Mouse (Mus musculus): ENCODE measurements around the gene Fggy.

Gene Fggy

GRCm38 (mm10) chr4:95659024-95659423 is 101.7 kb downstream of the Fggy start:
- in situ Hi-C loops (cut with MboI, MseI), result no loop called here

GRCm38 (mm10) chr4:95663596-95663995 is 106.3 kb downstream of the Fggy start:
- in situ Hi-C loops (cut with MboI, MseI), result loop anchor here (10.0 kb wide), 1 partner anchor 371 kb away; no protein-coding TSS in a partner anchor

DNA sequence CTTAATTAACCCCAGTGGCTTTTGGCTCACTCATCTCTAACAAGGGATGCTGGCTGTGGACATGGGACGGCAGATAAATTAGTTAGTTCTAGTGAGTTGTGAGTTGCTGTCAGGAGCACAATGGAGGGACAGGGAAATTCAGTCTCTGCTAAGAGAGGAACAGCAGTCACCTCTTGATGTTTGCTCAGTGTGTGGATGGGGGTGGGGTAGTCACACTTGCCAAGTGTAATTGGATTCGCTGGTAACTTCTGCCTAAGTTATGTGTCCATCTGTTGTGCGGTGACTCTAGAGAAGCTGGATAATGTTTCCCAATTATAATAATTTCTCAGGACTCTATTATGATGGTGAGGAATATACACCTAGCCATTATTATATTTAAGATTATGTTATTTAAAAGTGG is 107.0 kb downstream of the Fggy start:
- in situ Hi-C loops (cut with MboI, MseI), result loop anchor here (10.0 kb wide), 1 partner anchor 370 kb away; no protein-coding TSS in a partner anchor

GRCm38 (mm10) chr4:95666284-95666889 is 109.1 kb downstream of the Fggy start:
- in situ Hi-C loops (cut with MboI, MseI), result loop anchor here (10.0 kb wide), 1 partner anchor 368 kb away; no protein-coding TSS in a partner anchor

DNA sequence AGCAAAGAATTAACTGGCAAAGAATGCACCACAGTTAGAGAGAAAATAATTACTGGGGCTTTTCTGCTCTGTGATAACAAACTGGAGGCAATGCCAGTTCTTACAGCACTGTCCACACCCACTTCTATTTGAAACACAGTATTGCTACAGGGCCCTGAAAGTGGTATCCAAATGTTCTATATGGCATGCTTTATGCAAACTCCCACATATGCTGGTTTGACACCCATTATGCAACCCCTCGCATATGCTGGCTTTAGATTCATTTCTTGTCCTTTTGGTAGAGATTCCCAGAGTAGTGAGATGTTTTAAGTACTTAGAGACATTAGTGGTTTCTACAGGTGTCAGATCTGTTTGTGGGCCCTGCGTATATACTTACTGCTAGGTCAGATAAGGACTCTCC is 109.6 kb downstream of the Fggy start:
- in situ Hi-C loops (cut with MboI, MseI), result loop anchor here (10.0 kb wide), 1 partner anchor 368 kb away; no protein-coding TSS in a partner anchor

DNA sequence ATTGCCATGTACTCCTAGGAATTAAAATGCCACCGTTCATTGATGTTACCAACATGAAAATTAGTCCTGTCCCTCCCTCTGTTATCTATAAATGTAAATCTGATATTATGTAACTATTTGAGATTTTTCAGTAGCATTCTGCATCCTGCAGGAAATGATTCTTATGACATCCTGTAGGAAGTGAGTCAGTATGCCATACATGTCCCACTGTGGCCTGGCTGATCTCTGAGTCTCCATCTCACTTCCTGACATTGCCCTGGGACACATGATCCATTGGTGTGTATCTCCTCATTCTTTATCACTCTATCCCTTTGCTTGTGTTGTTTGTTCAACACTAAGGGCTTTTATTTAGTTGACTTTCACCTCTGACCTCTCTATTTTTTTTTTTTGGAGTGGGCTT is 110.3 kb downstream of the Fggy start:
- in situ Hi-C loops (cut with MboI, MseI), result loop anchor here (10.0 kb wide), 1 partner anchor 367 kb away; no protein-coding TSS in a partner anchor

GRCm38 (mm10) chr4:95668543-95668942 is 111.2 kb downstream of the Fggy start:
- in situ Hi-C loops (cut with MboI, MseI), result loop anchor here (10.0 kb wide), 1 partner anchor 366 kb away; no protein-coding TSS in a partner anchor

- in situ Hi-C loops (cut with MboI, MseI), result loop anchor here (10.0 kb wide), 1 partner anchor 365 kb away; no protein-coding TSS in a partner anchor
Measured at GRCm38 (mm10) chr4:95669336-95669735, 112.0 kb downstream of the Fggy start.

GRCm38 (mm10) chr4:95670559-95670958 is 113.3 kb downstream of the Fggy start:
- in situ Hi-C loops (cut with MboI, MseI), result no loop called here

DNA sequence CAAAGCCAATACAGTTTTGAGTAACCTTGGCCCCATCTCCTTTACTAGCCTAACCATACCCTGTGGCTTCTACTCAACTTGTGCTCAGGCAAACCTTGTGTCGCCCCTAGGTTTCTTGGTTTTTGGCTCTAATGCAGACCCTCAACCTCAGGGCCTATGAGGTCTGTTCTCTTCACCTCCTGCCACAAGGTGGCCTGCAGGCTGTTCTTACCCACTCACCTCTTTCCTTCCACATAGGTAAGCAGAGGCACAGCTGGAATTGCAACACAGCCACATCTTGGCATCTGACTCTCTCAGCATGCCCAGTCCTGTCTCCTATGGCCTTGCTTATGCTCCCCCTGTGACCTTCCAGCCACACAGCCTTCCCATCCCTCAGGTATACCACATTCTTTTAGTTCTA is 114.7 kb downstream of the Fggy start:
- in situ Hi-C loops (cut with MboI, MseI), result no loop called here

DNA sequence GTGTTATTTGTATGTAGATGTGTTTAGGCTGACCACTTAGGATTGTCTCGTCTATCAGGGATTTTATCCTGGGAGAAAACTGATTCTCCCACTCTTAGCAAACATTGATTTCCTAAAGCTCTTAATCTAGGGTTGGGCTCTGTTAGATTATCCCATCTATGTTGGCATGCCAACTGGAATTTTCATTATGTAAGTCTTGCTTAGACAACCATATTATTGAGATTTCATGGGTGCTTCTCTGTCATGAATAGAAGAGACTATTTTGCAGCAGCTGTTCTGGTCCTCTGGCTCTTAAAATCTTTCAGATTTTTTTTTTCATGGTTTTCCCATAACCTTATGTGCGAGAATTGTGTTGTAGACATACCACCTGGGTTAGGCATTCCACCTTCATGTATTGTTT is 119.1 kb downstream of the Fggy start:
- in situ Hi-C loops (cut with MboI, MseI), result no loop called here

- in situ Hi-C loops (cut with MboI, MseI), result no loop called here
Measured at GRCm38 (mm10) chr4:95680756-95681449, 123.6 kb downstream of the Fggy start.

DNA sequence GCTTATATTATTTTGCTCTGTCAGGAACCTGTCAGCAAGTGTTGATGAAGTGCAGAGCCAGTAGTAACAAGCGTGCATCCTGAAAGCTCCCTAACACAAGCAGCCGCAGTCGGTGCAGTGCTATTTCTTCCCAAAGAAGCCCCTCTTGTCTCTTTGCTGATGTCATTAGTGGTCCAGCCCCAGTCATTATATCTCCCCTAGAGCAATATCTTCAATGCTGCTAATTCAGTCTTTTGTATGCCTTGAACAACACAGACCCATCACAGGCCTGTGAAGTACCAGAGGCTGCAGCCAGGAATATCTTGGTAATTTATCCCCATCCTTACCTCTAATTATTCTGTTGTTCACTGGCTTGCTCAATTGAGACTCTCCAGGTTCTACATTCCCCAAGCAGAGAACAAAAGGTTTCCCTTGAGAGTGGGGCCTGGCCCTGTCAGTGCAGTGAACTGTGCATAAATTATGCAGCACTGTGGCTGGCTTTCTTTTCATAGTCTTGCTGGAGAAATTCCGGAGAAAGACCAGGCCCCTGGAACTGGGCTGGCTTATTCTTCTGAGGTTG is 127.3 kb downstream of the Fggy start:
- in situ Hi-C loops (cut with MboI, MseI), result no loop called here

- in situ Hi-C loops (cut with MboI, MseI), result no loop called here
Measured at GRCm38 (mm10) chr4:95686775-95687174, 129.5 kb downstream of the Fggy start.

DNA sequence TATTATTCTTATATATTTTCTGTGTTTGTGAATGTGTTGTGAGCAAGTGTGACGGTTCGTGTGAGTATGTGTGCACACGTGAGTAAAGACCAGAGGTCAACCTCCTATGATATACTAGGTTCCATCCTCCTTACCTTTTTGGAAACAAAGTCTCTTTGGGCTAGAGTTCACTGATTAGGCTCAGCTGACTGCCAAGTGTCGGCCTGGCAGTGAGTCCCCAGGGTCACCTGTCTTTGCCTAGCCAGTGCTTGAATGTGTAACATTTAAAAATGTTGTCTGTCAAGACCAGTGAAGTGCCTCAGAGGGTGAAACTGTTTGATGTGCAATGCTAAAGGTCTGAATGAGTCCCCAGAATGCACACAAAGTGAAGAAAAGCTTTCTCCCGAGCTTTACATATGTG is 130.0 kb downstream of the Fggy start:
- in situ Hi-C loops (cut with MboI, MseI), result no loop called here

DNA sequence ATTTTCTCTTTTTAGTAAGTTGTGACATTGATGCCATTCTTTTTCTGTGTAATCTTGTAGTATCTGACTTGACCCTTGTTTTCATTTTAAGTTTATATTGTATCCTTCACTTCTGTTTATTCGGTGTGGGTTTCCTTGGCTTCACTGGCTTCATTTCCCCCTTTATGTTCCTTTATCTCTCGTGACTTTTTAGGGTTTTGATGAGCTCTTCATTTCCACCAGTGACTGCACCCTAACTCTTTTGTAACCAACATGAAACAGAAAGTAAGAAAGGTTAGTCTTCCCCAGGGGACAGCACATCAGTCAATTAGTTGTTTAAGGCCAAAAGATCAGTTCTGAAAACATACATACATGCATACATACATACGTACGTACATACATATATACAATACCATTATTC is 130.9 kb downstream of the Fggy start:
- in situ Hi-C loops (cut with MboI, MseI), result no loop called here

GRCm38 (mm10) chr4:95700366-95700765 is 143.1 kb downstream of the Fggy start:
- in situ Hi-C loops (cut with MboI, MseI), result loop anchor here (10.0 kb wide), 1 partner anchor 134 kb away; no protein-coding TSS in a partner anchor

DNA sequence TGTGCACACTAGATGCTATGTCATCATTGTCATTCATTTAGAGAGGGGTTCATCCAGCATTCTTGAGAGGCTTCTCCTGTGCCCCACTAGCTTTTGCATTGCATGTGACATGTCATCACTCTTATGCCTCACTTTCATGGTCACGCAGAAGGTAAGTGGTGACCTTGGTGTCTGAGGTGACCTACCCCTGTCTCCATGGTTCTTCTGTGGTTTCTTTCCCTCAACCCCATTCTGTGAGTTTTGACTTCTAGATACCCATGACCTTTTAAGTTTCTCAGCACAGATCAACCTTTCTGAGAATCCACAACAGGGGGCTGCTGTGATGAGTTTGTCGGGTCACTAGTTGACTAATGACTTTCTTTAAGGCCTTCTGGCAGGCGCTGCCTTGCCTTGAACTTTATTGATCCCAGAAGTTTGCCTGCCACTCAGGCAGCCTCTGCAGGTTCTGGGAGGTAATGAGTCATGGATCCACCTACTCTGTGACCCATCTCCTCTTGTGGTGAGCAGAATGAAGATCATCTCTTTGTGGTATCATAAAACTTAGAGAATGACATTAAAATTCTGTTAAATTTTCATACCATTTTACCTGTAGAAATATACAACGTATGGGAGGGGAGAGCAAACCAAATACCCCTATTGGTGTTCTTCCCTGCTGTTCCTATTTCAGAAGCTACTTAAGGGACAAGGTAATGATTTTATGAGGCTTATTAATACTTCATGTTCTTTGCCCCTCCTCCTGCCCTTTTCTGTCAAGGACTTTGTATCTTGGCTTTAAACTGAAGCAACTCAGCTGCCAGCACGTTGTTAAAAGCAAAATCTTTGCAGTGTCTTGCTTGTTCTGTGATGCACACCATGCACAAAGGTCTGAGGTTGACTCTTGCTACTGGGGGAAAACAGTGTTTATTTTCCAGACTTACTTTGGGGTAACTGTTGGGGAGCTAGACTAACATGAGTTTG is 150.9 kb downstream of the Fggy start:
- in situ Hi-C loops (cut with MboI, MseI), result loop anchor here (10.0 kb wide), 1 partner anchor 127 kb away; no protein-coding TSS in a partner anchor

DNA sequence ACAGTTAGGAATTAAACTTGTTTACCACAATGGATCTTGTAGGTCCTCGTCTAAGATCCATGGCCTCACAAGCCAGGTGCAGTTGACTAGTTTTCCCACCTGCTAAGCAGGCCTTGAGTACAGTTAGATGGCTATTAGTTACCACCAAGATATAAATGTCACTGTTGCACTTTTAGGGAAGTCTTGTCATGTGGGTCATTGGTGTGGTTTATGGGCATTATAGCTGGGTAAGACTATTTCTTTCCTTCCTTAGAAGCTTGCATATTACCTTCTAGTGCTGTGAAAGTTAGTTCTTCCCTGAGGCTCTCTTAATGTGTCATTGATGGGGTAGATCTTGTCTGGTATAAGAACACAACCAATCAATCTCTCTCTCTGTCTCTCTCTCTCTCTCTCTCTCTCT is 152.4 kb downstream of the Fggy start:
- in situ Hi-C loops (cut with MboI, MseI), result loop anchor here (10.0 kb wide), 1 partner anchor 125 kb away; no protein-coding TSS in a partner anchor

DNA sequence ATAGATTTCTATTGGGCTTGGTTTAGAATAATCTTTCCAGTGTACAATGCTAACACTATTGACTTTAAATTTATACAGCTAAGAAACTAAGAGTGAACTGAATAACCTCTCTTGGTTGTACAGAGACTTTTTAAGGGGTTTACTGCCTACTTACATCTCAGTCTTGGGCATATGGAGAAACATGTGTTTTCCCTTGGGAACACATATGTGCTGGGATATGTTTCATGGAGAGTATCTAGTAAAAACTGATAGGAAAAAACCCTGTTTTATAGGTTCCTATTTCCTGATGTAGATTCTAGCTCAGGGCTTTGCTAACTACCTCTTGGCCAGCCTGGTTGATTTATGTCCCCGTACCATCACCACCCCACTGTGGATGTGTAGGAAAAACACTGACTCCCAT is 155.5 kb downstream of the Fggy start:
- in situ Hi-C loops (cut with MboI, MseI), result no loop called here

DNA sequence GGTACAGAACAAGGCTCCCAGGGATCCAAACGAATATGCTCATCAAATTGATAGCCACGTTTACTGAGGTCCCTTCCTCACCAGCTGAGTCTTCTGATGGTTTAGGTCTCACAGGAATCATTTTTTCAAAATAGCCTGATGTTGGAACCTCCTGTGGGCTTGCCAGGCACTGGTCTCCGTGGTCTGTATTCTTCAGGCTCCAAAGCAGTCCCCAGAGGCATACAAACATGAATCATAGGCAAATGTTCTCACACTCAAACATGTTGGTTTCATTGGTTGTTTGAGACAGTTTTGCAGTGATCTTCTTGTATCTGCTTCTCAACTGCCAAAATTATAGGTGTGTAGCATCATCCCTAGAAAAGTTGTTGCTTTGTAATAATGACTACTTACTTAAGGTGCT is 156.0 kb downstream of the Fggy start:
- in situ Hi-C loops (cut with MboI, MseI), result no loop called here
